Mouse (Mus musculus) forebrain, embryonic 13.5 days (tissue): Measurements from ENCODE around the gene 1110032A03Rik. TPM values are rescaled to one million over a fixed set of nuclear protein-coding genes. Genes with fewer than 3 reads are reported as not detected.

Experiments used
- ATAC-seq: fragments of 200-750 bp; cut with Nextera tagmentation; 2 replicates; pipeline ENCODE4 v1.8.0; 2017
- H3K27ac ChIP-seq: fragments of 300-500 bp; sonication (generic); 2 replicates; pipeline ENCODE4 v1.5.1; 2015; ENCODE audit warnings: inconsistent platforms, mild to moderate bottlenecking, moderate library complexity
- H3K27me3 ChIP-seq: fragments of 300-500 bp; sonication (generic); 2 replicates; pipeline ENCODE4 v1.6.1; 2015; ENCODE audit warnings: mild to moderate bottlenecking, inconsistent platforms
- H3K36me3 ChIP-seq: fragments of 300-500 bp; sonication (generic); 2 replicates; pipeline ENCODE4 v1.6.1; 2015; ENCODE audit warnings: mild to moderate bottlenecking, inconsistent platforms; ENCODE audit not compliant: poor library complexity, severe bottlenecking
- H3K4me1 ChIP-seq: fragments of 300-500 bp; sonication (generic); 2 replicates; pipeline ENCODE4 v1.6.1; 2015; ENCODE audit warnings: inconsistent platforms
- H3K4me2 ChIP-seq: fragments of 300-500 bp; sonication (generic); 2 replicates; pipeline ENCODE4 v1.6.1; 2015; ENCODE audit warnings: inconsistent platforms, mild to moderate bottlenecking, moderate library complexity
- H3K4me3 ChIP-seq: fragments of 300-500 bp; sonication (generic); 2 replicates; pipeline ENCODE4 v1.5.1; 2015; ENCODE audit warnings: mild to moderate bottlenecking, inconsistent platforms
- H3K9ac ChIP-seq: fragments of 300-500 bp; sonication (generic); 2 replicates; pipeline ENCODE4 v1.6.1; 2015; ENCODE audit warnings: mild to moderate bottlenecking, inconsistent platforms
- H3K9me3 ChIP-seq: fragments of 300-500 bp; sonication (generic); replicated peaks from 2 replicates; pipeline ENCODE4 v1.6.1; 2016; ENCODE audit warnings: inconsistent platforms
- WGBS: fragments of 180-500 bp; shearing (Covaris S2); methylation state at CpG from one replicate; pipeline ENCODE4 v1.1.7; 2015; 5-methylcytosine and 5-hydroxymethylcytosine counted together
- polyA plus RNA-seq: library from polyadenylated mRNA; unstranded; fragments of >200 nt; fragmentation: Nextera tagmentation; extraction: Ambion mirVana; gene quantifications from 2 replicates; pipeline ENCODE4 v1.2.1, GENCODE M21; 2015

Gene 1110032A03Rik
- polyA plus RNA-seq, 1 experiment from 2014 or later = 44.2 TPM

DNA sequence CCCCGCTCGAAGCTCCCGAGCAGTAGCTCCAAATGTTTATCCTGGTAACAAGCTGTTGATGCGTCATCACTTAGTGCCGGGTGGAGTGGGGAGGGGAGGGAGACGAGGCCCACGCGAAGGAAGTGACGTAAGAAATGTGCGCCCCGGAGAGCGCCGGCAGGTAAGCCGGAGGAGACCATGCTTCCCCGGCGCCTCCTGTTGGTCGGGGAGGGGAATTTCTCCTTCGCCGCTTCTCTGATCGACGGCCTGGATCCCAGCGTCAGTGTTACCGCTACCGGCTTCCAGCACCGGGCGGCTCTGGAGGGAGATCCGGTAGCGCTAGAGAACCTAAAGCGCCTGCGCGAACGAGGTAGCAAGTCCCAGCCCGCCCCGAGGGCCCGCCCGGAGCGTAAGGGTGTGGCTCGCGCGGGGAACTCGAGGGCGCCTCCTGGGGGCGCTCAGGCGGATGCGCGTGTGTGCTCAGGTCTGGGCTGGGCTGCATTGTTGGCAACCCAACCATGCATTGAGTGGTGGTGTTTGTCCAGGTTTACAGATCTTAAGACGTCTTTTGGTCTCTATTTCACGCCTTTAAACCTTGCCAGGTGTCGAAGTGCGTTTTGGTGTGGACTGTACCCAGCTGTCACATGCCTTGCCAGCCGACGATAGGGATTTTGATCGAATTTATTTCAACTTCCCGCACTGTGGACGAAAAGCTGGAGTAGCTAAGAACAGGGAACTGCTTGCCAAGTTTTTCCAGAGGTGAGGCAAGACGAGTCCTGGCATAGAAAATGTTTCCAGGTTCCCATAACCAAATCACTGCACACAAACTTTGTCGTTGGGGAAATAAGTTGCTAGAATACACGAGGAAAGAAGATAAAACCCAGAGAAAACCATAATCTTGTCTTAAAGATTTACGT, 7.0 kb downstream of the 1110032A03Rik start, which contains the start of gene Fdxacb1:
TSS of gene Fdxacb1 (plus strand) at position 130 of the 896 bp plus-strand sequence.
- Histone ChIP-seq H3K27me3 (no peaks in the 10 kb centered on the region), H3K36me3 (peaks cover 7% of the 10 kb centered on the region), H3K9me3 (no peaks in the 10 kb centered on the region), H3K4me1 (peaks cover 19% of the 10 kb centered on the region), H3K4me2 (peak within 1 kb of the TSS; percentile 69), H3K27ac (peak within 1 kb of the TSS; percentile 90), H3K9ac (peak within 1 kb of the TSS; percentile 77), H3K4me3 (peak within 1 kb of the TSS; percentile 65)
- WGBS = 5% methylated on average over 53 of the region's 59 CpGs
- peak; percentile 96 for ATAC-seq

DNA sequence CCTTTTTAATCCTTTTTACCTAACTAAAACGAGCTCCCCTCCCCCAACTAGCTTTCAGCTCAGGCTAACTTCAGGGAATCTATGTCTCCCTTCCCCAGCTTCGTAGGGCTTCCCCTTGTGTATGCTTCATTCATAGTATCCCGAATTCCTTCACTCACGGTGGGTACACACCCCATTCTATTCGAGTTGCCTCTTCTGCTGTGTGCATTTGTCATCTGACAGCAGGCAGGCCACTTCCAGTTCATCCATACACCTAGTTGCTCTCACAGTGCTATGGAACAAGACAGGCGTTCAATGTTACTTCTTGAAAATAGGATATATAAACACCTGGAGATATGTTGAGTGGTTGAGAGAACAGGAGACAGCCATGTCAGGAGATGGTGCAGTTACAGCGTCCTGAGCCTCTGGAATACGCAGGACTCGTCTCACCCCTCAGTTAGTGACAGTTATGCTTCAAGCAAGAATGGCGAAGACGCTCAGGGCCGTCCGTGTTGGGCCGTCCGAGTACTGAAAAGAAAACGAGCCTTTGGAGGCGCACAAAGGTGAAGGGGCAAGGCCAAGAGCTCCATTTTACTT, 7.7 kb downstream of the 1110032A03Rik start:
- Histone ChIP-seq H3K27ac (peak overlapping the region; percentile 90; the same call in 1 of the 2 replicates), H3K4me1 (peaks cover 19% of the 10 kb centered on the region), H3K9me3 (no peaks in the 10 kb centered on the region), H3K27me3 (no peaks in the 10 kb centered on the region), H3K4me2 (peak overlapping the region; percentile 69), H3K4me3 (peak overlapping the region; percentile 65), H3K9ac (peak overlapping the region; percentile 77), H3K36me3 (peaks cover 7% of the 10 kb centered on the region)
- 7% methylated on average over 17 of the region's 17 CpGs for WGBS
- no peak; the same call in 1 of the 2 replicates for ATAC-seq

DNA sequence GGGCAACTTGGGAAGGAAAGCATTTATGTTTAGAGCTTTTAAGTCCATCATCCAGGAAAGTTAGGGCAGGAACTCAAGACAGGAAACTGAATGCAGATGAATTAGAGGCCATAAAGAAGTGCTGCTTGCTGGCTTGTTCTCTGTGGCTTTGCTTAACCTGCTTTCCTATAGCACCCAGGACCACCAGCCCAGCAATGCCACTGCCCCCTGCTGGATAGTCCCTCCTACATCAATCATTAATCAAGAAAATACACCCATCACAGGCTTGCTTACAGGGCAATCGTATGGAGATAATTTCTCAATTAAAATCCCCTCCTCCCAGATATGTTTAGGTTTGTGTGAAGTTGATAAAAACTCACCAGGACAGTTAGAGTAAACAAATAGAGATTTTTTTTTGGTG, 12.0 kb downstream of the 1110032A03Rik start:
- ATAC-seq = no peak
- Histone ChIP-seq H3K4me3 (no peak overlapping the region), H3K9me3 (no peaks in the 10 kb centered on the region), H3K9ac (no peak overlapping the region), H3K27ac (no peak overlapping the region), H3K4me2 (no peak overlapping the region), H3K27me3 (0 out of 2 replicates have a peak, but pooled peaks cover 3% of the 10 kb centered on the region), H3K36me3 (no peaks in the 10 kb centered on the region), H3K4me1 (peaks cover 8% of the 10 kb centered on the region)
- 78% methylated on average over 1 of the region's 1 CpGs for WGBS

DNA sequence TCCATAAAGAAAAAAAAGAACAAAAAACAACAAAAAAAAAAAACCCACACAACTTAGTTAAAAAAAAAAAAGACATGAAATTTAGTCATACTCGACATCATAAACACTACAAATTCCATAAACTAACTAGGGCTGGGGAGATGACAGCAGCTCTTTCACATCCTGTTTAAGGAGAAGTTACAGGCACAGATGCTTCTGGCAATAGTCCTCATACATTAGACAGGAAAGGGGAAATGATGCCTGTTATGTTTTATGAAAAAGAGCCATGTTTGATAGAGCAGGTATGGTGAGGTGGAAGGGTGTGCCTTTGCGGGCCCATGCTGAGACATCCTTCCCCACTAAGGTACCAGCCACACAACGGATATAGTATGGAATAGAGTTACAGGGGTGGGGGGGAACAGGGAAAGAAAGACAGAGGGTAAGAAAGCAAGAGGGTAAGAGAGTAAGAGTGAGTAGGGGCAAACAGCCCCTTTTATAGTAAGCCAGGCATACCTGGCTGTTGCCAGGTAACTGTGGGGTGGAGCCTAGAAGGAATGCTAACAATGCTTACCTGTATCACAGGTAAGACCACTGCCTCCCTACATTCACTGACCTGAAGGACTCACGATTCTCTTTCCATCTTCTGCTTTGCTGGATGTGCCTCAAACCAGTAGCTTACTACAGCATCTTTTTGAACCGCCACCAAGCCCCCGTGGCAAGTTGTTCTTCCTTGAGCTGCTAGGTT, 13.6 kb downstream of the 1110032A03Rik start:
- H3K27ac ChIP-seq = no peak overlapping the region
- H3K9me3 ChIP-seq = no peaks in the 10 kb centered on the region
- 64% methylated on average over 6 of the region's 6 CpGs for WGBS
- H3K4me1 ChIP-seq = no peaks in the 10 kb centered on the region
- ATAC-seq = no peak
- H3K4me3 ChIP-seq = no peak overlapping the region
- H3K27me3 ChIP-seq = 0 out of 2 replicates have a peak, but pooled peaks cover 3% of the 10 kb centered on the region
- no peaks in the 10 kb centered on the region for H3K36me3 ChIP-seq
- no peak overlapping the region for H3K4me2 ChIP-seq
- H3K9ac ChIP-seq = no peak overlapping the region

DNA sequence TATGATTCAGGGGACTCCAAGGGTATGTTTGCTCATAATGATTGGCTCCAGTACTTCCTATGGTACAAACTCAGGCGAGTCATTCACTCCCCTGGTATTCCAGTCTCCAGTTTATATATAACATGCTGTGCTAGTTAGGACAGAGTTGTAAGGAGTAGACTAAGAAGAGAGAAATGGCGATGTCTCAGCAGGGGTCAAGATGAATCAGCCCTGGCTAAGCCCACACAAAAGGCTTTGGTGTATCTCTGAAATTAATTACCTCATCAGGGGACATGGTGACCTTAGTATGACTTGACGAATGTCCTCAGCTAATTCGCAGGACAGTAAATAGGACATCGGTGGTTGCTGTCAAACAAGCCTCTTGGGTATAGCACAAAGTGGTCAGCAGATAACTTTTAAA, 18.6 kb downstream of the 1110032A03Rik start:
- no peak overlapping the region for H3K27ac ChIP-seq
- ATAC-seq = no peak
- H3K4me2 ChIP-seq = no peak overlapping the region
- no peaks in the 10 kb centered on the region for H3K36me3 ChIP-seq
- no peak overlapping the region for H3K4me3 ChIP-seq
- no peaks in the 10 kb centered on the region for H3K9me3 ChIP-seq
- H3K4me1 ChIP-seq = peaks cover 6% of the 10 kb centered on the region; the same call in 1 of the 2 replicates
- H3K27me3 ChIP-seq = 0 out of 2 replicates have a peak, but pooled peaks cover 3% of the 10 kb centered on the region
- 44% methylated on average over 5 of the region's 5 CpGs for WGBS
- H3K9ac ChIP-seq = no peak overlapping the region

DNA sequence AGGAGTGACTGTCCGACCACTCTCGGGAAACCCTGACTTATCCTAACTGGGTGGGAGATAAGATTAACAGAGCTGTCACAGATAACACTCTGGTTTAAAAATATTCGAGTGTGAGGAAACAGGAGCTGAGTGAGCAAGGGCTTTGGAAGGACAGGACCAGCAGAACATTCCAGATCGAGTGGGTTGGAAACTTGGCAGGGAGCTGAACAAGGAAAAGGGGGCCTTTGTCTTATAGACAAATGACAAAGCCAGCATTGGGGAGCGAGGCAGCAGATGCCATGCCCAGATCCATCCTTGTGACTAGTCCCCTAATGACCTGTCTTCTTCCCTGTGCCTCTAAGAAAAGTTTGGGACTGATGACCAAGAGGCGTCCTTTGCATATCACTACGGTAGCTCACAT, 21.4 kb downstream of the 1110032A03Rik start:
- no peaks in the 10 kb centered on the region for H3K36me3 ChIP-seq
- no peaks in the 10 kb centered on the region for H3K9me3 ChIP-seq
- no peak overlapping the region for H3K4me2 ChIP-seq
- WGBS = 78% methylated on average over 7 of the region's 7 CpGs
- H3K27me3 ChIP-seq = no peaks in the 10 kb centered on the region
- peaks cover 6% of the 10 kb centered on the region; the same call in 1 of the 2 replicates for H3K4me1 ChIP-seq
- ATAC-seq = no peak
- no peak overlapping the region for H3K9ac ChIP-seq
- no peak overlapping the region for H3K4me3 ChIP-seq
- no peak overlapping the region for H3K27ac ChIP-seq

DNA sequence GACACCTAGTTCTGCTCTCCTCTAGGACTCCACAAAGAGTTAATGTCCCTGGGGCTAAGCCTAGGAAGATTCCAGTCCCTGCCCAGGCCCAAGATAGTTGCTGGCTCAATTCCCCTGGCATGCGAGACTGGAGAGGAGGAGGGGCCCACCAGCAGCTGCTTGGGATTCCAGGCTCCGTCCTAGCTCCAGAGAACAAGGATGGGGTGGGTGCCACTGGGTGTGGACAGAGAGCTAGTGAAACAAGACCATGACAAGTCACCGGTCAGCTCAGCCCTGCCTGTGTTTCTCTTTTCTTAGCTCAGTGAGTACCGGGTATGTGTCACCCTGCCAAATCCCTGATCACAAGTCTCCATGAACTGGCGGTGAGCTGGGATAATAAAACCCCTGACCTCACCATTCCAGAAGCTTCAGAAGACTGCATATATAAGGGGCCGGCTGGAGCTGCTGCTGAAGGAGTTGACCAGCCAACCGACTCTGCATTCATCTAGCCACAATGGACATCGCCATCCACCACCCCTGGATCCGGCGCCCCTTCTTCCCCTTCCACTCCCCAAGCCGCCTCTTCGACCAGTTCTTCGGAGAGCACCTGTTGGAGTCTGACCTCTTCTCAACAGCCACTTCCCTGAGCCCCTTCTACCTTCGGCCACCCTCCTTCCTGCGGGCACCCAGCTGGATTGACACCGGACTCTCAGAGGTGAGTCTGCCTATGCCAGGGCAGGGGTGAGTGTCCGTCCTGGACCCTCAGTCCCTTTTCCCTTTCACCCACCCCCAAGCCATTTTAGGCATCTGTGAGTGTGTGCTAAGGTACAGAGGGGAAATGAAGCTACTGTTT, 22.3 kb downstream of the 1110032A03Rik start:
- H3K4me1 ChIP-seq = peaks cover 6% of the 10 kb centered on the region; the same call in 1 of the 2 replicates
- no peaks in the 10 kb centered on the region for H3K27me3 ChIP-seq
- no peak overlapping the region for H3K4me3 ChIP-seq
- no peak overlapping the region for H3K27ac ChIP-seq
- H3K9me3 ChIP-seq = no peaks in the 10 kb centered on the region
- ATAC-seq = no peak
- no peaks in the 10 kb centered on the region for H3K36me3 ChIP-seq
- no peak overlapping the region for H3K9ac ChIP-seq
- H3K4me2 ChIP-seq = no peak overlapping the region
- WGBS = 74% methylated on average over 17 of the region's 17 CpGs

DNA sequence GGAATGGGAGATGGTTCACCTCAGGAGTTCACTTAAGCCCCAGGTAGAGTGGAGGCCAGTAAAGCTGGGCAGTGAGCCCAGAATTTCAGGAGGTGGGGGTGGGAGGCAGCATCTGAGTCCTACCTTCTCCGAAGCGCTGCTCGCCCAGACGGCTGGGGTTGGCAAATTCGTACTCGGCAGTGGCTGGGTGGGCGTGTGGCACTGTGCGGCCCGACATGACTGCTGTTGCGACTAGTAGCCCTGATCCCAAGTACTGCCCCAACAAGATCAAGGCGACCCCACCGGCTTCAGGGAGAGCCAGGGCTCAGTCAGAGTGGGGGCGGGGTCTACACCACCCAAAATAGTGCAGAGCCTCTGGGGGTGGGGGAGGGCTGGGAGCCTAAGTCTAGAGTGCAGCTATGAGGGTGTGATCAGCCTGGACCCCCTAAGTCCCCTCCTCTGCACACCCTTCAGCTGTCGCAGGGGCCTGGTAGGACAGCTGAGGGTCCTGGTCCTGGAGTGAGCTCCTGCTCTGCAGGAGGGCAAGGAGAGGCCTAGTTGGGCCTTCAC, 23.2 kb downstream of the 1110032A03Rik start, which contains the start of gene Hspb2:
TSS of gene Hspb2 (minus strand) at position 301 of the 549 bp plus-strand sequence.
- WGBS = 73% methylated on average over 14 of the region's 14 CpGs
- H3K36me3 ChIP-seq = no peaks in the 10 kb centered on the region
- H3K4me2 ChIP-seq = no peak within 1 kb of the TSS
- no peak within 1 kb of the TSS for H3K27ac ChIP-seq
- peaks cover 6% of the 10 kb centered on the region; the same call in 1 of the 2 replicates for H3K4me1 ChIP-seq
- H3K27me3 ChIP-seq = no peaks in the 10 kb centered on the region
- no peak for ATAC-seq
- no peaks in the 10 kb centered on the region for H3K9me3 ChIP-seq
- H3K9ac ChIP-seq = no peak within 1 kb of the TSS
- no peak within 1 kb of the TSS for H3K4me3 ChIP-seq

DNA sequence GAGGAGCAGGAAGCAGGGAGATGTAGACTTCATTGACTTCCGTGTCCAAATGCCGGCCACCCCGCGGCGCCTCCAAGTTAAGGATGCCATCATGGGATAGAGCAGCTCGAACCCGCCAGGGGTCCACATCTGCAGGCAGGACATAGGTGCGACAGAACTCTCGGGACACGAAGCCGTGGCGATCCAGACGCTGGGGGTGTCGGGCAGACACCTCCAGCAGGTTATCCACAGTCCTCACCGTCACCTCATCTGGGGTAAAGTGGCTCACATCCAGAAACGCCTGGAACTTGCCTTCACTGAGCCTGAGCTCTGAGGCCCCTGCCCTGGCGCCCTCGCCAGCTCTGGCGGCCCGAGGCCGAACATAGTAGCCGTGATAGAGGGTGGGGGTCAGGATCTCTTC, 24.0 kb downstream of the 1110032A03Rik start, which contains the start of gene Cryab:
TSS of gene Cryab (plus strand) at position 3 of the 400 bp plus-strand sequence.
- Histone ChIP-seq H3K4me3 (no peak within 1 kb of the TSS), H3K27me3 (peaks cover 7% of the 10 kb centered on the region; the same call in 1 of the 2 replicates), H3K4me1 (peaks cover 8% of the 10 kb centered on the region; the same call in 1 of the 2 replicates), H3K36me3 (no peaks in the 10 kb centered on the region), H3K27ac (no peak within 1 kb of the TSS), H3K4me2 (no peak within 1 kb of the TSS), H3K9ac (no peak within 1 kb of the TSS), H3K9me3 (no peaks in the 10 kb centered on the region)
- 77% methylated on average over 22 of the region's 22 CpGs for WGBS
- no peak for ATAC-seq

DNA sequence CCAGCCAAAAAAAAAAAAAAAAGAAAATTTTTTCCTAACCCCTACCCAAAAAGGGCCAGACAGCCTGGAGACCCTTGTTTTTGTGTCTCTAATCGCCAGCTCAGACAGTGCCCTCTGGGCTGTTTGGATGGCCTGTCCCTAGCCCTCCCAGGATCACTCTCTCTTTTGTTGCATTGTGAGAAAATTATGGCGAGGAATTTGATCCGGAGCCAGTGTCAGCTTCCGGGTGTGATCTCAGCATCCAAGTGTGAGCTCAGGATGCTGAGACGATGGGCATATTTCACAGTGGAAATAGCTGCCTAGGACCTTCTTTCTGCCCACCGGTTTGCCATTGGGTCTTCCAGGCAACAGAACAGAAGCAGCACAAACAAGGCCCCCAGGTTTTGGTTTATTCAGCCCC, 24.6 kb downstream of the 1110032A03Rik start:
- ATAC-seq = no peak
- Histone ChIP-seq H3K9ac (no peak overlapping the region), H3K9me3 (no peaks in the 10 kb centered on the region), H3K4me2 (no peak overlapping the region), H3K36me3 (no peaks in the 10 kb centered on the region), H3K27ac (no peak overlapping the region), H3K4me3 (no peak overlapping the region), H3K27me3 (peaks cover 12% of the 10 kb centered on the region; the same call in 1 of the 2 replicates), H3K4me1 (peaks cover 14% of the 10 kb centered on the region)
- WGBS = 79% methylated on average over 6 of the region's 6 CpGs
